Mouse (Mus musculus) ES-Bruce4 (cell line): ENCODE measurements around the gene Urb2. TPM values are rescaled to one million over a fixed set of nuclear protein-coding genes. Genes with fewer than 3 reads are reported as not detected.
"Not testable (repeated sequence)": the region's sequence is repeated elsewhere in the genome, so short reads cannot be mapped to it uniquely, and the experiment has no call there.

Source experiments
- H3K27ac ChIP-seq: 2 replicates; pipeline ENCODE4 v1.5.1; 2012; ENCODE audit warnings: low read length, inconsistent platforms; ENCODE audit not compliant: insufficient read depth
- H3K27me3 ChIP-seq: 2 replicates; pipeline ENCODE4 v1.6.1; 2012; ENCODE audit warnings: mild to moderate bottlenecking, low read length, inconsistent platforms; ENCODE audit not compliant: control insufficient read depth, poor library complexity, insufficient read depth, severe bottlenecking
- H3K36me3 ChIP-seq: 2 replicates; pipeline ENCODE4 v1.6.1; 2012; ENCODE audit warnings: inconsistent platforms, mild to moderate bottlenecking, low read length, moderate library complexity; ENCODE audit not compliant: control insufficient read depth, poor library complexity, insufficient read depth, severe bottlenecking
- H3K4me1 ChIP-seq: one replicate; pipeline ENCODE4 v1.8.1; 2011; ENCODE audit warnings: low read length; ENCODE audit not compliant: control insufficient read depth, insufficient read depth
- H3K4me3 ChIP-seq: 2 replicates; pipeline ENCODE4 v1.5.1; 2011; ENCODE audit warnings: low read depth, mild to moderate bottlenecking, low read length
- H3K9ac ChIP-seq: 2 replicates; pipeline ENCODE4 v1.6.1; 2012; ENCODE audit warnings: low read depth, mild to moderate bottlenecking, inconsistent platforms; ENCODE audit not compliant: poor library complexity, severe bottlenecking
- H3K9me3 ChIP-seq: replicated peaks from 2 replicates; pipeline ENCODE4 v1.6.1; 2012; ENCODE audit warnings: mild to moderate bottlenecking, low read length, inconsistent platforms; ENCODE audit not compliant: control insufficient read depth, poor library complexity, insufficient read depth, severe bottlenecking
- CTCF ChIP-seq: IDR thresholded peaks from one replicate; pipeline ENCODE4 v1.8.1; 2011; ENCODE audit warnings: low read depth, low read length
- EP300 ChIP-seq: IDR thresholded peaks from 2 replicates; pipeline ENCODE4 v1.6.1; 2011; ENCODE audit warnings: low read depth, low read length; ENCODE audit not compliant: insufficient read depth
- POLR2A ChIP-seq: IDR thresholded peaks from one replicate; pipeline ENCODE4 v1.8.1; 2011; ENCODE audit warnings: low read length; ENCODE audit not compliant: insufficient read depth
- polyA plus RNA-seq: library from polyadenylated mRNA; stranded (reverse); fragments of >200 nt; gene quantifications from 2 replicates; pipeline ENCODE4 v1.2.4, GENCODE M21; 2011; ENCODE audit warnings: low read depth; ENCODE audit not compliant: missing spikeins, insufficient read depth, insufficient read length

Gene Urb2
- polyA plus RNA-seq, 1 experiment = 48.5 TPM

DNA sequence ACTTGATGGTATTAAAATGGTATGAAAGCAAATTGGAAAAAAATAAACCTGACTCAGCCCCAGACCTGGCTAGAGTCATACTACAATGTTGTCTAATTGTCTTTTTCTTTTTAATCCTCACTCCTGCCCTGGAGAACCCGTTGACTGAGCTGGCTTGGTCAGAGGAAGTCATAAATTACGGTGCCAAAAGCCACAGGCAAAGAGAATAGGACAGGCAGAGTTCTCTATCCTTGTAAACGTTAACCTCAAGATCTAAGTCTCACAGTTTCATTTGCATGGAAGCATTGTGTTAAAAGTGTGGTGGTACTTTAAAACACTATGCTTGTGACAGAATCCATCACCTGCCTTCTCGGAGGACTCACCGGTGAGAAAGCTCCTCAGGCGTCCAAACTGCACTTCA, 13.5 kb upstream of the Urb2 start:
- Histone ChIP-seq H3K27ac (no peak overlapping the region), H3K9ac (no peak overlapping the region), H3K9me3 (no peaks in the 10 kb centered on the region), H3K27me3 (no peaks in the 10 kb centered on the region), H3K4me3 (no peak overlapping the region), H3K36me3 (peaks cover 79% of the 10 kb centered on the region), H3K4me1 (peaks cover 6% of the 10 kb centered on the region)
- TF ChIP-seq POLR2A (no peak), CTCF (no peak), EP300 (no peak)

GRCm38 (mm10) chr8:124011580-124011979, 9.7 kb upstream of the Urb2 start:
- H3K4me1 ChIP-seq = peaks cover 10% of the 10 kb centered on the region
- peaks cover 42% of the 10 kb centered on the region for H3K36me3 ChIP-seq
- H3K27ac ChIP-seq = peak overlapping the region; percentile 91
- no peak overlapping the region for H3K9ac ChIP-seq
- H3K4me3 ChIP-seq = no peak overlapping the region
- no peaks in the 10 kb centered on the region for H3K9me3 ChIP-seq
- H3K27me3 ChIP-seq = no peaks in the 10 kb centered on the region
- TF ChIP-seq CTCF (no peak), EP300 (no peak), POLR2A (no peak)

GRCm38 (mm10) chr8:124011989-124012586, 9.2 kb upstream of the Urb2 start:
- Histone ChIP-seq H3K9ac (peak overlapping the region; percentile 54; the same call in 1 of the 2 replicates), H3K4me1 (peaks cover 12% of the 10 kb centered on the region), H3K27ac (peak overlapping the region; percentile 99), H3K36me3 (peaks cover 37% of the 10 kb centered on the region), H3K9me3 (no peaks in the 10 kb centered on the region), H3K27me3 (no peaks in the 10 kb centered on the region), H3K4me3 (peak overlapping the region; percentile 29)
- TF ChIP-seq EP300 = peak; percentile 68; the same call in 1 of the 2 replicates
- TF ChIP-seq CTCF = no peak

GRCm38 (mm10) chr8:124014299-124014698, 7.0 kb upstream of the Urb2 start:
- not testable (repeated sequence) for H3K9me3 ChIP-seq, H3K27me3 ChIP-seq, H3K4me3 ChIP-seq
- TF ChIP-seq EP300 = 0 out of 2 replicates have a peak, but pooled peaks have one; percentile 26
- Histone ChIP-seq H3K27ac (peak overlapping the region; percentile 88), H3K9ac (0 out of 2 replicates have a peak overlapping the region, but pooled peaks have one; percentile 3), H3K36me3 (peaks cover 16% of the 10 kb centered on the region), H3K4me1 (peaks cover 14% of the 10 kb centered on the region)

DNA sequence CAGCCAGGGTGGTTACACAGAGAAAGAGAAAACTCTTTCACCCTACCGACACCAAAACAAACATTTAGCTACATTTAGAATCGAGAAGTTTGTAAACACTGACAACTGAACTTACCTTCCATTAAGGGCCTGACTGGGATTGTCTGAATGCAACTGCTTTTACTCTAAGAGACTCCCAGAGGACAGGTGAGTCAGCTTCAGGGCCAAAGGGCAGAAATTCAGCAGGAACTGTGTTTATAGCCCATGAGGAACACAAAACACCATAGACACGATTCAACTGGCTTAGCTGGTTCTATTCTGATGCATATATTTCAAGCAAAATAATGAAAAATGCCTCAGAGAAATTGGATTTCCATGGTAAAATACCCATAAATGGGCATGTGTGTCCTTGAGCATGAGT, 6.6 kb upstream of the Urb2 start:
- no peak for TF ChIP-seq POLR2A
- TF ChIP-seq CTCF = no peak
- no peak for TF ChIP-seq EP300
- H3K36me3 ChIP-seq = peaks cover 12% of the 10 kb centered on the region
- no peak overlapping the region for H3K4me3 ChIP-seq
- H3K27ac ChIP-seq = peak overlapping the region; percentile 88
- H3K9ac ChIP-seq = 0 out of 2 replicates have a peak overlapping the region, but pooled peaks have one; percentile 3
- no peaks in the 10 kb centered on the region for H3K27me3 ChIP-seq
- H3K9me3 ChIP-seq = no peaks in the 10 kb centered on the region
- peaks cover 14% of the 10 kb centered on the region for H3K4me1 ChIP-seq

- Histone ChIP-seq H3K9me3 (no peaks in the 10 kb centered on the region), H3K36me3 (peaks cover 24% of the 10 kb centered on the region), H3K4me1 (peaks cover 3% of the 10 kb centered on the region), H3K9ac (peak overlapping the region; percentile 88), H3K27ac (peak overlapping the region; percentile 64; the same call in 1 of the 2 replicates), H3K27me3 (no peaks in the 10 kb centered on the region), H3K4me3 (peak overlapping the region; percentile 92)
- TF ChIP-seq CTCF = no peak
Measured at GRCm38 (mm10) chr8:124019782-124020181, 1.5 kb upstream of the Urb2 start.
